Mouse (Mus musculus) liver, embryonic 14.5 days (tissue): ENCODE results near the gene 1700001J03Rik.

Source experiments
- CTCF ChIP-seq: IDR thresholded peaks from 2 replicates; pipeline ENCODE4 v1.5.1; 2016; ENCODE audit warnings: antibody characterized with exemption, low read depth, control low read depth
- EP300 ChIP-seq: IDR thresholded peaks from 2 replicates; pipeline ENCODE4 v1.6.1; 2016; ENCODE audit warnings: antibody characterized with exemption, low read depth

- TF ChIP-seq CTCF (no peak), EP300 (no peak)
These were observed 47.1 kb upstream of the 1700001J03Rik start for GRCm38 (mm10) chr5:146232056-146232675.
